Mouse (Mus musculus): ENCODE data around the gene Sema3f. TPM values are rescaled to one million over a fixed set of nuclear protein-coding genes. Genes with fewer than 3 reads are reported as not detected.
A peak's percentile ranks its signal among the peaks of the same experiment; 100 is the strongest.

Gene Sema3f
- polyA plus RNA-seq, 1 experiment from 2014 or later: 22.1 TPM

DNA sequence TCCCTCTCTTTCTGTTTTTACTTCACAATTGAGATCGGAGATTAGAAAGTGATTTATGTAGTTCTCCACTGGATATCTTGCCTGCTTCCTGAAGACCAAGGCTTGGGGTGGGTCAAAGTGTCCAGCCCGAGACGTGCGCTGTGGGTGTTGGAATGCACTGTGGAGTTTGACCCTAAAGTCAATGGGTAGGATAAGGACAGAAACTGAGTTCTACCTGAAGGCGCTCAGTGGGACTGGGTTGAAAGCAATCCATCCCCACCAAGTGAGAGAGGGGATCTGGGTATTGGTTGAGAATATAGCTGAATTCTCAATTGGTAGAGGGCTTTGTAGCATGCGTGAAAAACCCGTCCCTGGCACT, 65.1 kb downstream of the Sema3f start:
- no peaks in the 10 kb centered on the region for H3K27me3 ChIP-seq (ENCODE audit: insufficient read depth, low read length)
- DNase-seq (no peak), ATAC-seq (ENCODE audit: insufficient read depth) (peak; percentile 14; the same call in 1 of the 2 replicates)
- peak overlapping the region; percentile 76 for H3K4me2 ChIP-seq
- no peak overlapping the region for H3K27ac ChIP-seq (ENCODE audit: low read depth)
- no peak for TF ChIP-seq CTCF (IDR thresholded peaks at IDR 0.05; ENCODE audit: low read depth)
- H3K9ac ChIP-seq: peak overlapping the region; percentile 38
- no peaks in the 10 kb centered on the region for H3K36me3 ChIP-seq (ENCODE audit: insufficient read depth)
- H3K4me3 ChIP-seq (ENCODE audit: low read depth, low read length): peak overlapping the region; percentile 38; the same call in 1 of the 2 replicates
- no peaks in the 10 kb centered on the region for H3K4me1 ChIP-seq (ENCODE audit: insufficient read depth)
- no peaks in the 10 kb centered on the region for H3K9me3 ChIP-seq (ENCODE audit: low read depth, low read length)
- WGBS: 42% methylated on average over 7 of the region's 7 CpGs

DNA sequence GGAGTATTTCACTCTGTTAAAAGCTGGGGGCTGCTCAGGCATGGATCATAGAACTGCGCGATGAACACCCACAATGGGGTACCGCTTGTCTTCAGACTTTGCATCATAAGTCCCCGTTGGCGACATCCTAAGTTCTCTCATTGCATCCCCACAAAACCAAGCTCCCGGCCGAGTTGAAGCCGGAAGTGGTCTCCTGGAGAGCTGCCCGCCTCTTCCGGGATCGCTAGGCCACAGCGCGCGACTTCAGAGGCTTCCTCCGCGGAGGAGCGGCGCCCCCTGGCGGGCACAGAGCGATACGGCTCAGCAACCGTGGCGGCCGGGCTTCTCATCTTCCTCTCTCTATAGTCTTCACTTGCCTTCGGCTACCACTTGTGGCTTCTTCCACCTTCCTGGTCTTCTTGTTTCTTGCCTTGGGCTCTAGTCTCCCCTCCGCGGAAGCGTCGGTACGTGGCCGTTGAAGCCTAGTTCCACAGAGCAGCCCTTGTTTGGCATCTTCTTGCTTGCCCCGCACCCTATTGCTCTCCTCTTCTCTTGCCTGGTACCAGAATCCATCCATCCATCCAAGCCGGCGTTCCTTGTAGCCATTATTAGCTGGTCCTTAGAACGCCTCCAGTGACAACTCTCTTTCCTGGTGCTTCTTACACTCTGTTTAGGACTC, 65.7 kb downstream of the Sema3f start:
- peak overlapping the region; percentile 64; the same call in 1 of the 2 replicates for H3K27ac ChIP-seq (ENCODE audit: low read depth)
- ATAC-seq (ENCODE audit: insufficient read depth) (peak; percentile 80), DNase-seq (peak; percentile 98)
- 3% methylated on average over 35 of the region's 35 CpGs for WGBS
- peak overlapping the region; percentile 38 for H3K4me3 ChIP-seq (ENCODE audit: low read depth, low read length)
- H3K9ac ChIP-seq: peak overlapping the region; percentile 57
- no peaks in the 10 kb centered on the region for H3K36me3 ChIP-seq (ENCODE audit: insufficient read depth)
- no peaks in the 10 kb centered on the region for H3K9me3 ChIP-seq (ENCODE audit: low read depth, low read length)
- peak; percentile 99 for TF ChIP-seq CTCF (IDR thresholded peaks at IDR 0.05; ENCODE audit: low read depth)
- H3K4me1 ChIP-seq (ENCODE audit: insufficient read depth): no peaks in the 10 kb centered on the region
- no peaks in the 10 kb centered on the region for H3K27me3 ChIP-seq (ENCODE audit: insufficient read depth, low read length)
- H3K4me2 ChIP-seq: peak overlapping the region; percentile 76

DNA sequence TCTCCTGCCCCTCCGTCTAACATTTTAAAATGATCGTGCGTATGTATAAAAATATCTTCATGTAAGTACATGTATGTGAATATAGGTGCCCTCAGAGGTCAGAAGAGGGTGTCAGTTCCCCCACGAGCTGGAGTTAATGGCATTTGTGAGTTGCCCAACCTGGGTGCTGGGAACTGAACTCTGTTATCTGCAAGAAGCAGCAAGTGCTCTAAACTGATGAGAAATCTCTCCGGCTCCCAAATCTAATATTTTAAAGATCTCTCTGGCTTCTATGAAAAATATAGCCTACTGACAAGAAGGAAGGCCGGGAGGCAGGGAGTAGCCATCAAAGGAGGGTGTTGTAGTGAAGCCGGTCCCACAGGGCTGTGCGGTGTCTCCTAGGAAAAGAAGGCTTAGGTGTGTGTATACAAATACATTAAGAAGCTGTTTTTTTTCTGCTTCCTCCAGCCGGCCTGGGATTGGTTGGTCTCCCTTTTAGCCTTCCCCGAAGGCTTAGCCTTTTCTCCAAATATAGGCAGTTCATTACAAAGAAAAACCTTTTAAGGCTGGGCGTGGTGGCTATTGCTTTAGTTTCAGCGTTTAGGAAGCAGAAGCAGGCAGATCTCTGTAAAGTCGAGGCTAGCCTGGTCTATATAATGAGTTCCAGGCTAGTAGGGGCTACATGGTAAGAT, 66.6 kb downstream of the Sema3f start:
- no peak for DNase-seq

DNA sequence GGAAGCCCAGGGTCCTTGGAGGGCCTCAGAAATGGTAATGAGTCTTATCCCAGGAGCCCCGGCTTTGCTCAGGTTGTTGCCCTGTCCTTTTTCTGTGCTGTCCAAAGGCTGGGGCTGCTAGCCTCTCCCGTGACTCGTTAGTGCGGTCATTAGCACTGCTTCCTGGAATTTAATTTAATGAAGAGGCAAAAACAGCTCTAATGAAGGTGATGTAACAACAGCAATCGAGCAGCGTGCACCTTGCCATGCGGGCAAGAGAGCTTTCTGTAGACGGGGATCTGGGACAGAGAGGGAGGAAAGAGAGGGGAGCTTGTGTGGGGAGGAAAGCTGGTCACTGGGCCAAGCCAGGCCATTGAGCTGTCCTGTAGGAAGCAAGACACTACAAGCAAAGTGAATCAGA, 68.6 kb downstream of the Sema3f start:
- WGBS: 65% methylated on average over 8 of the region's 8 CpGs
- DNase-seq: no peak
- H3K4me2 ChIP-seq: no peak overlapping the region
- no peak overlapping the region for H3K27ac ChIP-seq (ENCODE audit: low read depth)
- H3K4me1 ChIP-seq (ENCODE audit: insufficient read depth): no peaks in the 10 kb centered on the region
- H3K27me3 ChIP-seq (ENCODE audit: insufficient read depth, low read length): no peaks in the 10 kb centered on the region
- no peak for TF ChIP-seq CTCF (IDR thresholded peaks at IDR 0.05; ENCODE audit: low read depth)
- H3K9me3 ChIP-seq (ENCODE audit: low read depth, low read length): no peaks in the 10 kb centered on the region
- no peaks in the 10 kb centered on the region for H3K36me3 ChIP-seq (ENCODE audit: insufficient read depth)
- no peak overlapping the region for H3K9ac ChIP-seq
- no peak overlapping the region for H3K4me3 ChIP-seq (ENCODE audit: low read depth, low read length)
- ATAC-seq (ENCODE audit: insufficient read depth): no peak

More for the DNA sequence above, 66.6 kb downstream of the Sema3f start:
- ATAC-seq (ENCODE audit: insufficient read depth): no peak
- H3K9me3 ChIP-seq (ENCODE audit: low read depth, low read length): no peaks in the 10 kb centered on the region
- H3K9ac ChIP-seq: no peak overlapping the region; the same call in 1 of the 2 replicates
- WGBS: 88% methylated on average over 13 of the region's 13 CpGs
- H3K4me2 ChIP-seq: peak overlapping the region; percentile 76
- no peaks in the 10 kb centered on the region for H3K36me3 ChIP-seq (ENCODE audit: insufficient read depth)
- no peaks in the 10 kb centered on the region for H3K27me3 ChIP-seq (ENCODE audit: insufficient read depth, low read length)
- TF ChIP-seq CTCF (IDR thresholded peaks at IDR 0.05; ENCODE audit: low read depth): no peak
- no peaks in the 10 kb centered on the region for H3K4me1 ChIP-seq (ENCODE audit: insufficient read depth)
- H3K4me3 ChIP-seq (ENCODE audit: low read depth, low read length): peak overlapping the region; percentile 38; the same call in 1 of the 2 replicates
- no peak overlapping the region for H3K27ac ChIP-seq (ENCODE audit: low read depth)

DNA sequence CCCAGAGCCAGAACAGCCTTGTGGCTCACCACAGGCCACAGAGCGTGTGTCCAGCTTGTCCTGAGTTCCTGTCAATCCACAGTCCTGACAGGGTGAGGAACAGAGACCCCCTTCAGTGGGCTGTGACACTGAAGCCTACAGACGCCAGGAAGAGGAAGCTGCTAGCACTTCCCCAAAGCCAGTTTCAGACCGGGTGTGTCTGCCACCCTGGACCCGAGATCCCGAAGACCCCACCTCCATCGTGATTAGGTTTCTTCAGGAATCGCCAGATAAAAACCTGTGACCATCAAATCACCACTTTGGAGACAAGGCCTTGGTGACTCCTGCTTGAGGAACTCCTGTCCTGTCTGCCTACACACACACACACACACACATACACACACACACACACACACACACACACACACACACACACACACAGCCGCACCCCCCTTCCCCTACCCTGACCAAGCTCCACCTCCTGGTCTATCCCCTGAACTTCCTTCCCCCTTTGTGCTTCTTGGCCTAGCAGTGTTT, 70.0 kb downstream of the Sema3f start:
- no peak overlapping the region for H3K27ac ChIP-seq (ENCODE audit: low read depth)

DNA sequence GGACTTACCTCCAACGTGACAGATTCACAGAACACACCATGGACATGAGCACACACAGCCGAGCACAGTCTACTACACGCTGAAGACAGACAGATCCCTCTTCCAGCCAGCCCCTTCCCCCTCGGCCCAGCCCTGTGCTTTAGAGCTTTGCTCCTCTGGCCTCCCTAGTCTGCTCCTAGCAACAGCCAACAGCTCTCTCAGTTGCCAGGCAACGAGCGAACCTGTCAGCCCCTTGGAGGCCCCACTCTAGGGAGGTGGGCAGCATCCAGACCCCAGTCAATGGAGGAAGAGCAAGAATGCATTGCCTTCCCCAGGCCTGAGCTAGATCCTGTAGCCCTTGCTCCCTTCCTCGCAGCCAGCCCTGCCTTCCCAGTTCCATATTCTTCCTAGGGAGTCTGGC, 73.2 kb downstream of the Sema3f start:
- H3K9me3 ChIP-seq (ENCODE audit: low read depth, low read length): no peaks in the 10 kb centered on the region
- no peak overlapping the region for H3K27ac ChIP-seq (ENCODE audit: low read depth)
- no peaks in the 10 kb centered on the region for H3K27me3 ChIP-seq (ENCODE audit: insufficient read depth, low read length)
- H3K9ac ChIP-seq: no peak overlapping the region
- no peak overlapping the region for H3K4me2 ChIP-seq
- 21% methylated on average over 7 of the region's 7 CpGs for whole genome bisulfite sequencing
- H3K4me1 ChIP-seq (ENCODE audit: insufficient read depth): peaks cover 9% of the 10 kb centered on the region
- H3K36me3 ChIP-seq (ENCODE audit: insufficient read depth): no peaks in the 10 kb centered on the region
- no peak for TF ChIP-seq CTCF (IDR thresholded peaks at IDR 0.05; ENCODE audit: low read depth)
- ATAC-seq (ENCODE audit: insufficient read depth) (no peak), DNase-seq (no peak)
- H3K4me3 ChIP-seq (ENCODE audit: low read depth, low read length): no peak overlapping the region

More for the DNA sequence above, 70.0 kb downstream of the Sema3f start:
- Histone ChIP-seq H3K4me1 (ENCODE audit: insufficient read depth) (peaks cover 5% of the 10 kb centered on the region), H3K36me3 (ENCODE audit: insufficient read depth) (no peaks in the 10 kb centered on the region), H3K9me3 (ENCODE audit: low read depth, low read length) (no peaks in the 10 kb centered on the region), H3K4me3 (ENCODE audit: low read depth, low read length) (no peak overlapping the region), H3K27me3 (ENCODE audit: insufficient read depth, low read length) (no peaks in the 10 kb centered on the region), H3K9ac (no peak overlapping the region), H3K4me2 (no peak overlapping the region)
- ATAC-seq (ENCODE audit: insufficient read depth) (no peak), DNase-seq (no peak)
- TF ChIP-seq CTCF (IDR thresholded peaks at IDR 0.05; ENCODE audit: low read depth): peak; percentile 13; the same call in 1 of the 2 replicates
- 27% methylated on average over 8 of the region's 8 CpGs for WGBS

Measured in lung, embryonic 14.5 days (tissue).